Mouse (Mus musculus) ovary, postnatal 10 days (tissue): ENCODE data around the gene C1qtnf1.

Source experiments
- DNase-seq: peaks from one replicate; pipeline ENCODE4 v3.0.0; 2022; ENCODE audit warnings: low spot score

The C1qtnf1 gene

DNA sequence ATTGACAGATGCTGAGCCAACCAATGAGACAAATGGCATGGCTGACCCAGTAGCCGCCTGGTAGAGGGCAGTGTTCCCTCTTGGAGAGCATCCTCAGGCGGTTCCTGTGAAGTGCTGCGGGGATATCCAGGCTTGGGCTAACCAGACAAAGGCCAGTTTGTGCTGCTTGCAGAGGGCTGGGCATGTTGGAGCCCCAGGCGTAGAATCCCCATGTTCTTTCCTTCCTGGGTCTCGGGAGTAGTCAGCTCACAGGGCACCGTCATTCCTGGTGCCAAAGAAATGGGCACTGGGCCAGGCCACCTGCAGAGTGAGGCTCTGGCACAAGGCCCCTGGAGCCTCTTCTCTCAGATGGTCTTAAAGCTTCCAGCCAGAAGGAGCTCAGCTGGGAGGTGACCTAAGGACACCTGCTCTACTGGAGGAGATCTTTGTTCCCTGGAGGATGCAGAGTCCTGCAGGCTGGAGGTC lies 8.5 kb downstream of the C1qtnf1 start:
- DNase-seq: no peak

DNA sequence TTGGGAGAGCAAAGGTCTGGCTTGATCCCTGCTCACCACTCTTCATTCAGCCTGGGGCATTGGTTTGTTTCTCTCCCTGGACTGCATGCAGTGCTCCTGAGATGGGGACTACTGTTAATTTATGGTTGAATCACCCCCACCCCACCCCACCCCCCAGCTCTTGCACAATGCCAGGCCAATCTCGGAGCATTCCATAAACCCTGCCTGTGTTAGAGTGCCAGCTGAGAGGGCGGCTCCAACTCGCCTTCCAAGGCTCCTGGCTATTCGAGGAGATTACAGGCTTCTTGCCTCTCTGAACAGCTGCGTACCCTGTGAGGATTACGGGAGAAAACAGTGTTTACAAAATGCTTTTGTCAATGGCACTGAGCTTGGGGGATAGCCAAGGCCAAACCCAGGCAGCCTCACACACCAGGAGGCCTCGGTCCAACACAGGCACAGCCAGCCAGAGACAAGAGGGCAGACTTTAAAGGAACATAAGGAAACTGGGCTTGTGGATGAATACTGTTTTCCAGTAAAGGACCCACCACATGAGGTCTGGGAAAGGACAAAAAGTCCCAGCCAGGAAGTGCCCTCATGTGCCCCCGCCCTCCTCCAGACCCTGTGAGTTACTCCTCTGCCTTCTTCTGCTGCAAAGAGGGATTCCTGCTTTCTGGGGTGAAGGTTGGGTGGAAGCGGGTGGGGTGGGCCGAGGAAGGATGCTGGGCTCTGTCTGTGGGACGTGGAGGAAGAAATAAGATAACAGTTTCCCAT lies 10.8 kb downstream of the C1qtnf1 start:
- no peak for DNase-seq

DNA sequence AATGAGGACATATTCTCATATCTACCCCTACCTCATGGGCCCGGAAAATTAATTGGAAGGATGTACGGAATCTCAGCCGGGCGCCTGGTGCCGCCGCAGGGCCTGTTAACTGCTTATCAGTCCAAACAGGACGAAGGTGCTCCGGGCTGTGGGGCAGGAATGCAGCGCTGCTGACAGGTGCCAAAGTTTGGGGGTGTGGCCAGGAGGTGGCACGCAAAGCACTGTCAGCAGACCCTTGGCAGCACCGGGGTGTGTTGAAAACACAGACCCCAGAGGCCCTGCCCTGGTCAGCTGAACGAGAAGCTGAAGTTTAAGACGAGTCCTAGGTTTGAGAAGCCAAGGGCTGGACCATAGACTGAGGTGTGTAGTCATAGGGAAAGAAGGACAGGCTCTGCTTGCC lies 14.7 kb downstream of the C1qtnf1 start:
- no peak for DNase-seq

DNA sequence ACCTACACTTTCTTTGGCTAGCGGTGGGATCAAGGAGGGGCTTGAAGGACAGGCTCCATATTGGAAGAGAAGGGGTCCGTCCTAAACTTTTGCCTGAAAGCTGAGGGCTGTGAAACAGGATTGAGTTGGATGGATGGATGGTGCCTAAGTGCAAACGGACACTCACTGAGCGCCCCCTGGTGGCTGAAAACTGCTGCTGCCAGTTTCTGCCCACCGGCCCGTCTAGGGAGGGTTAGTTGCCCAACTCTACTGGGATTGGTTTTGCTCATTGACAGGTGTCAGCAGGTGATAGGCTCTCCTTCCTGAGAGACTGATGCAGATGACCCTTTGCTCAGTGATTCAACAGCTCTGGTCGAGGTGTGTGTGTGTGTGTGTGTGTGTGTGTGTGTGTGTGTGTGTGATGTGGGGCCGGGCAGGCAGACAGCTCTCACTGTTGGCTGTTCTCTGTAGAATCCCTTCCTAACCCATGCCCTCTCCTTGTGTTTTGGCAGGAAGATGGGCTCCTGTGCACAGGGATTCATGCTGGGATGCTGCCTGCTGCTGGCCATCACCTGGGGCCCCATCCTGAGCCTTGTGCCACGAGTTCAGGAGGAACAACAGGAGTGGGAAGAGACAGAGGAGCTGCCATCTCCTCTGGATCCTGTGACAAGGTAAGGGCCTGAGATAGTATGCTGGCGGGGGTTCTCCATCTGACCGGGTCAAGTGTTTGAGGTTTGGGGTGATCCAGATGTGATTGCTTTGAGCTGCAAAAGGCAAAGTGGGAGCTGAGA lies 15.4 kb downstream of the C1qtnf1 start:
- peak; percentile 69 for DNase-seq

DNA sequence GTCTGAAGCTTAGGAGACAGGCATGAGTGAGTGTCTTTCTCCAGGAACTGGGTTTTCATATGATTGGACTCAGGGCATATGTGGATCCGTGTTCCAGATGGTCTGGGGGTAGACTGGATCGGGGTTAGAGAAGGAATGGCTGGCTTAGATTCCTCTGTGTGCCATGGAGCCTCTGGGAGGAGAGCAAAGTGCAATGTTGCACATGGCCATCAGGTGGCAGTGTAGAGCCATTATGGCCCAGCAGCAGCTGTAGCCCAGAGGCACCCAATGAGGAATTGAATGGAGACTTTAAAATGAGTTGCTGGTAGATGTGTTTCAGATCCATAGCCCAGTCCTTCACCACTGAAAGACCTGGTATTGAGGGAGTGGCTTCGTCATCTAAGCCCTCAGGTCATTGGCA lies 17.8 kb downstream of the C1qtnf1 start:
- DNase-seq: no peak

DNA sequence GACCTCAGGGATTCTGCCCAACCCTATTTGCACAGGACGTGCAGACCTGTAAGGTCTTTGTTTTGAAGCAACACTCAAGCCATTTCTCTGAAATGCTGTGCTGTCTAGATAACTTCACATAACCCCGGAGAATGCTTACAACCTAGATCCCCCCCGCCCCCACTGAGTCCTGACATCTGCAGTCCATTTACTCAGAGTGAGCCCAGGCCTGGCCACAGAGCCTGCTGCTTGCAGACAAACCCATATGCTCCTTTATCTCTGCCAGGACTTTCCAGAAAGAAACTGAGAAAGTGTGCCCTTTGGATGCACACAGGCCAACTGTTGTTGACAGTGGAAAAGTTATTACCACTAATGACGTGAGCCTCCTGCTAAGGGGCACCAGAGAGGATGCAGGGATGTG lies 19.3 kb downstream of the C1qtnf1 start:
- no peak for DNase-seq

DNA sequence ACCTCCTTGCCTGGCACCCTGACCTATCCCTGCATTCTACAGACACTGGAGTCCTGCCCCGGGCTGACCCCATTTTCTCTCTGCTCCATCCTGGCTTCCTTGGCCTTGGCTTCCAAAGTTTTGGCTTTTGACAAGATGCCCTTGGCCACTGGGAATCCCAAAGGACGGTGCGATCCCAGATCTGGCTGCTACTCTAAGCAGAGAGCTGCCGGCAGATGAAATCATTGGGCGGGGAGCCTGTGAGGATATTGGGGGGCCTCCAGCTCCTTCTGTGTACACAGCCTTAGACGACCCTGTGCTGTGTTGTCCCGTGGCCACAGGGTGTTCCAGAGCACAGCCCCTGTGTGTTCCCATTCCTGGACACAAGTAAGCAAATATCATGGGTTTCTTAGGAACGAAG lies 20.4 kb downstream of the C1qtnf1 start:
- no peak for DNase-seq

DNA sequence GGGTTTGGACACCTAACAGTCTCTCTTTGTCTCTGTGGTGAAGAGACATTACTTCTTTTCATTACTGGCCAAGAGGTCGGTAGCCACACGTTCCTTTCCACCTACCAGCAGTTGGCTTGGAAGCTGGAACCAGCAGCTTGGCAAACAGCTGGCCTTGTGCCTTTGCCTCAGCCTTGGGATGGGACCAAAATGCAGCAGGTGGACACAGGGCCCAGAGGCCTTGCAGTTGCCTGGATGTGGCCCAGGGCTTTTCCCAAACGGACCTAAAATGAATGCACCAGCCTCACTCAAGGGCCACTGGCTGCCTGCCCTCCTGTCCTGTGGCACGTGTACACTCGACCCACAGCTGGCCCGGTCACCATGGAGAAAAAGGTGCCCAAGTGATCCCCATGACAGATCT lies 23.2 kb downstream of the C1qtnf1 start:
- no peak for DNase-seq

DNA sequence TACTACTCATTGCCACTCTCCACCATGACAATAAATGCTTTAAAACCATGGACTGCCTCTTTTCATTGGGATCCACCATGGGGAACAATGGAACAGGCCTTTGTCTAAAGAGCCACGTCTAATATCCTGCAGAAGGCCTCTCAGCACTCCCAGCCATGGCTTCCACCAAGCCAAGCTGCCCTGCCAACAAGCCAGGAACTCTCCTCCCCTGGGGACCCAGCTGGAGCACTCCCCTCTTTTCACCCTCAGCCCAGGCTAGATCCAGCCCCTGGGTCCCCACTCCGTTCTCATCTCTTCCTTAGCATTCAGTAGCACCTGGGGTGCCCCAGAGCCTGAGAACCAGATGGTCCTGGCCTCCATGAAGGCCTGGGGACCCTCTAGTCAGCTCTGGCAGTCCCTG lies 25.0 kb downstream of the C1qtnf1 start:
- DNase-seq: no peak

DNA sequence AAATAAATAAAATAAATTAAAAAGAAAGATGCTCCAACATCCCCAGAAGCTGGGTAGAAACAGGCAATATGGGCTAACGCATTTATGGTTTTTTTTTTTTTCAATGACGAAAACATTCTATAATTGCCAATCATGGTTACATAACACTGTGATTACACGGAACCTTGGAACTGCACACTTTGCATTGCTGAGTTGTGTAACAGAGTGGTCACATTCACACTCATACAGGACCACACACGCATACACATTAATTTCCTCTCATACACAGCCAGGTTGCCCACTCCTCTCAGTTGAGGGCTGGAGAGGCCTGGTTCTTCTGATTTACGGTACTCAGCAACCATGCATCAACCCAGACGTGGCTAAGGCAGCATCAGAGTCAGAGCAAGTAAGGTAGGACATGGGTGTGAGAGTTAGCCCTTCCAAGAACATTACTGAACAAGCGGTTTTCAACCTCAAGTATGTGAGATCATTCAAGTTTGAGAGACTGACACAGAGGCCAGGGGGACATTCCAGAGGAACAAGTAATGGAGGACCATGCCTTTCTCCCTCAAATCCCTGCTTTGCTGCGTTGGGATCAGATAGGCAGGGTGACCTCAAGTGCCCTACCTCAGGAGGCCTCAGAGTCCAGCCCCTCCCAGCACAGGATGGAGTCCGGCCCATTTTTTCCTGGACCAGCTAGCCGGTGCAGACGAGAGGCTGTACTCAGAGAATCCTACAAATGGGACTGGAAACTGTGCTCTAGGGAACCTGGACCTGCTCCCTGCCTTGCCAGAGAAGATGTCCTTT lies 26.1 kb downstream of the C1qtnf1 start:
- no peak for DNase-seq

DNA sequence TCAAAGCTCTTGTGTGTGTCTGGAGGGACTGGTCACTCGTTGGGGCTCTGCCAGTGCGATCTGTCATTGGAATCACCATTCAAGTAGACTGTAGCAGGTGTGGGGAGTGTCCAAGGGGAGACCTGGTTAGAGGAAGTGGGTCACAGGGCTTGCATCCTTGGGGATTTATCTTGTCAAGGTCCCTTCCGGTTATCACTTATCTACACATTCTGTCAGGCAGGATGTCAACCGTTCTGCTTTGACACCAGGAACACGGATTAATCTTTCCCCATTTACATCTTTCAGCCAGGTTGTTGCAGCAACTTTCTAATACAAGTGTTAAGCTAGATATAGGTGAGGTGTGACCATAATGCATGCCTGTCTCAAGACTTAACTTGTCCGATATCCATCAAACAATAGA lies 27.8 kb downstream of the C1qtnf1 start:
- DNase-seq: no peak

DNA sequence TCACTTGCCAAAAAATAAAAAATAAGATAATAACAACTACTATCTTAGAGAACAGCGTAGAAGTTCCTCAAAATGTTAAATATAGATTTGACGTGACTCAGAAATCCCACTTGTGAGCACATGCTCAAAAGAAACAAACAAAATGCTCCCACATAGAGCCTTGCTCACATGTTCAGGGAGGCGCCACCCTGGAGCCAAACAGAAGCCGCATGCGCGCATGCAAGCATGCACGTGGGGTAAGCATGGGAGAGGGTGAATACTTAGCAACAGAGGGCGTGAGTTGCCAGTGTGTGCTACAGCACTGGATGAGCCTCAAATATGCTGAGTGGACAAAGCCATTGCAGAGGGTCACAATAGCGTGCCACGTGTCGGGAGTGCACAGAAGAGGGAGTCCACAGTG lies 28.9 kb downstream of the C1qtnf1 start:
- DNase-seq: no peak

DNA sequence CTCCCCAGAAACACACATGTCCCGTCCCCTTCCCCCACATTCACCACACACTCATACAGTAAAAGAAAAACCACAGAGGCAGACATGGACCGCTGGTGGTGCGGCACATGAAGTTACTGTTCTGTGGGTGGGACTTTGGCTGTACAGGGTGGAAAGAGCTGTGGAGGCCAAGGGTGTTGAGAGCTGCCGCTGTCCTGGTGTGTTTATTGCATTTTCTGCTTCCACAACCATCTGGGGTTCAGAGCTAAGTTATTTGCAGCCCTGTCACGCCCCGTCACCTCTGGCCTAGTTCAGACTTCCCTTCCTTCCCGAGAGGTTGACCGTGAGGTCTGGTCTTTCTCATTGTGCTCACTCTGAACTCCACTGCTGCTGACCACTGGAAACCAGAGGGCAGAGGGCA lies 31.0 kb downstream of the C1qtnf1 start:
- no peak for DNase-seq

DNA sequence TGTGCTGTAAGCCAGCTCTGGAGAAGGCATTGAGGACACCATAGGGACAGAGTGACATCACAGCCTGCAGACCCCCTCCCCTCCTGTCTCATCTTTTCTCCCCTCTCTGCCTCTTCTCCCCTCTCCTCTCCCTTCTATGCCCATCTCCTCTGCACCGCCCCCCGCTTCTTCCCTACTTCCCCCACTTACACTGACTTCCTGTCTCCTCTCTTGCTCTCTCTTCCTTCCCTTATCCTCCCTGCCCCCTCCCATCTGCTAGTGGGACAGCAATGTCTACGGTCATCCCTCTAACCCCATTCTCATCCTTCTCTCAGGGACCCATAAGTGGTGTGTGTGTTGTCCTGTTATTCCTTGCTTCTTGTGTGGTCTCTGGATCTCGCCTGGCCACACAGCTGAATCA lies 31.5 kb downstream of the C1qtnf1 start:
- no peak for DNase-seq

DNA sequence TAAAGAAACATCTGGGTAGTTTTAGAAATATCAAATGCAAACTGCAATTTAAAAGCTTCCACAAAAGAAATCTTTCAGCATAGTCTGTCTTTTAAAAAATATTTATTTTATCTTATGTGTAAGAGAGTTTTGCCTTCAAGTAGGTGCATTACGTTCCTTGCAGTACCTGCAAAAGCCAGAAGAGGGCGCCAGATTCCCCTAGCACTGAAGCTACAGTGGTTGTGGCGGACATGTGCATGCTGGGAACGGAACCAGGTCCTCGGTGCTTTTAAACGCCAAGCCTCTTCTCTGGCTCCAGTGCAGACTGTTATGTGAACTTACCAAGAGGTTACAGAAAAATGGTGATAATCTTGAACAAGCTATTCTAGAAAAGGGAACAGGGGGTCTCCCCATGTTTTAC lies 32.3 kb downstream of the C1qtnf1 start:
- no peak for DNase-seq

DNA sequence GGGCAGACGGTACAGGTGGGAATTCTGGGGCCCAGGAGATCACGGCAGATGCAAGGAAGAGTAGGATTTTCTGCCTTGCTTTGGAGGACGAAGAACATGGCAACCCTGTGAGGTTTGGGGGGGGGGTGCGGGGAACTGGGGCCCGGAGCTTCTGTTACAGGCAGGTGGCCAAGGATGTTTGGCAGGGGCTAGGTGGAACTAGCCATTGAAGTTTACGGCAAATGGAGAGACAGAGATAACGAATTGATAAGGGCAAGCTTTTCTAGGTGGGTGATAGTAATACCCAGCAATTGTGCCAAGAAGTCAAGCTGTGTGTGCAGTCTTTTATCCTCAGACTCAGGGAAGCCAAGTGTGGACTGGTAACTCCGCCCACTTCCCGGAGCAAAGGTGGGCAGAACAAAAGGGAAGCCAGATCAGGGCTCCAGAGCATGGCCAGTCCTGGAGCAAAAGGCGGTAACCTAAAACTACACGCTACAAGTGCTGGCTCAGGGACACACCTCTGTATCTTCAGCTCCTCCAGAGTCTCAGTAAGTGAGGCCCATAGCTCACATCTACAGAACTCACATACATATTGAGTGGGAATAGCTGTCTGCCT lies 39.5 kb downstream of the C1qtnf1 start:
- DNase-seq: no peak

DNA sequence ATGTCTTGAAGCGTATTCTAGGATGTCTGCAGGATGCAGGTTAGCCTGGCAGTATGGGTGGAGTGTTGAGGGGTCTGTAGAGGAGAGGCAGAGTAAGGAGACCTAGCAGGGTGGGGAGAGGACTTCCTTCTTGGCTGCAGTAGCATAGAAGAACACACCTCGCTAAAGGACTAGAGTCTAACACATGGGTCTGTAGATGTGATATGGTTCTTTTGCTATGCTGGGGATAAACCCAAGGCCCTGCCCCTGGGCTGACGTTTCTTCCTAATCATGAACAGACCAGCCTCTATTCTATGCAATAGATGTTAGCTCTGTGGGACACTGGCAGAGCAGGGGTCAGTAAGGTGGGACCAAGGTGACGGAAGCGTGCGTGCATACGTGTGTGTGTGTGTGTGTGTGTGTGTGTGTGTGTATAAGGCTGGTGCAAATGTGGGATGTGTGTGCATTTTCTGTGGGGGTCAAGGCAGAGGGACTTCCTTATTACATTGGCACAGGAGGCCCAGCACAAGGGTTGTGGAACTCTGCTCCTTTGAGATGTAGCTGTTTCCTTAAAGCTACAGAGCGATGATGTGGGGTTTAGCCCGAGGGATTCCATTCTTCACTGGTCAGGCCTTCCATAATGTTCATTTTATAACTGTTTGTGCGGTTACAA lies 41.6 kb downstream of the C1qtnf1 start:
- no peak for DNase-seq

DNA sequence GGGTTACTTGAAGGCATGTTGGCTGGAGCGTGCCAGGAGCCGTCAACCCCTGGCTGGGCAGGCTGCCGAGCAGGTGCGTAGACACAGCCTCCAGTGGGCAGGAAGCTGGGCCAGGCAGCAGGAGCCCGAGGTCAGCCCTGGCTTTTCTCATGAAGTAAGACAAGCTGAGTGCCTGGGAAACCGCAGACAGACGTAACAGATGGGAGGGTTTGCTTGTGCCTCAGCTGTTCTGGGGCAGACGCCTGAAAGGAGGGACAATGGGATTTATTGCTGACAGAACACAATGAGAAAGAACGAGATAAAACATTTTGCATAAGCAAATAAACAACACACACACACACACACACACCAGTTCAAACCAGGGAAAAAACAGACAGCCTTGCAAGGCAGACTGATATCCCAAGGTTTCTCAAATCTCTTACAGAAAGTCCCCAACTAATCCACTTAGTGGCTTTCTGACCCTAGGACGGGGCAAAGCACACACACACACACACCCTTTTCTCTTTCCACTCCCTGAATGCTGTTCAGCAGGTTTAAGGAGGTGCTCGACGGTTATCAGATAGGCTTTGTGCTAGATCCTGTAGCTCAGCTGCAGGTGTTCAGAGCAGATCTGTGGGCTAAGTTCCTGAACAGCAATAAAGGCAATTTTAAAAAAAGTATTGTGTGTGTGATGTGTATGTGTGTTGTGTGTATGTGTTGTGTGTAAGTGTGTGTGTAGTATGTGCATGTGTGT lies 42.4 kb downstream of the C1qtnf1 start:
- DNase-seq: no peak

DNA sequence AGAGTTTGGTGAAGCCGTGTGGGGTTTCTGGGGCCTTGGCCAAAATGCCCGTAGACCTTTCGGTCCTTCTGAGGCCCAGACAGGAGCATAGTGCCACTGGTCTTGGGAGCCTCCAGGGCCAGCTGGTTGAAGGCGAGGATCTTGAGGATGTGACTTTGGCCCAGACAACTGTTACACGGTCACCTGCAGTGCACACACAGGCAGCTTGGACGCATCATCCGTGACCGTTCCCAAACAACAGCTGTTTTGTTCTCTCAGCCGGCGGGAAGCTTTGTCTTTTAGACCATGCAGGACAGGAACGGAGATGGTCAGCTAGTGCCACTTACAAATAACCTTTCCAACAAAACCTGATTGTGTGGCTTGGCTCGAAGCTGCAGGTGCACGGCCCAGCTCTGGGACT lies 43.7 kb downstream of the C1qtnf1 start:
- DNase-seq: no peak

DNA sequence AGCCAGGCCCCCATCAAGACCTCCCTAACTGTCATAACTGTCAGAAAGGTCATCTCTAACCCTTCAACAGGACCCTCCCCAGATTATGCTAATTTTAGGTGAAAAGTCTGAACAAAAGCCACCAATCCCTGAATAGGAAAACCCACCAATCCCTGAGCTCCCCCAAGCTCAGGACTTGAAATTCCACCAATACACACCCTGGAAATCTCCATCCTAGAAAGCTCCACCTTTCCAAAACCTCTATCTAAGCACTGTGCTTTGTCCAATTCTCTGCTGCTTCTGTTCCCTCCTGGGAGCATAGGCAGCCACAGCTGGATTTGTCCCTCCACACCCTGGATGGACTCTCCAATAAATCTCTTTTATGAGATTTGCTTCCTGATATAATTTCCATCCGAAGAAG lies 45.2 kb downstream of the C1qtnf1 start:
- no peak for DNase-seq

DNA sequence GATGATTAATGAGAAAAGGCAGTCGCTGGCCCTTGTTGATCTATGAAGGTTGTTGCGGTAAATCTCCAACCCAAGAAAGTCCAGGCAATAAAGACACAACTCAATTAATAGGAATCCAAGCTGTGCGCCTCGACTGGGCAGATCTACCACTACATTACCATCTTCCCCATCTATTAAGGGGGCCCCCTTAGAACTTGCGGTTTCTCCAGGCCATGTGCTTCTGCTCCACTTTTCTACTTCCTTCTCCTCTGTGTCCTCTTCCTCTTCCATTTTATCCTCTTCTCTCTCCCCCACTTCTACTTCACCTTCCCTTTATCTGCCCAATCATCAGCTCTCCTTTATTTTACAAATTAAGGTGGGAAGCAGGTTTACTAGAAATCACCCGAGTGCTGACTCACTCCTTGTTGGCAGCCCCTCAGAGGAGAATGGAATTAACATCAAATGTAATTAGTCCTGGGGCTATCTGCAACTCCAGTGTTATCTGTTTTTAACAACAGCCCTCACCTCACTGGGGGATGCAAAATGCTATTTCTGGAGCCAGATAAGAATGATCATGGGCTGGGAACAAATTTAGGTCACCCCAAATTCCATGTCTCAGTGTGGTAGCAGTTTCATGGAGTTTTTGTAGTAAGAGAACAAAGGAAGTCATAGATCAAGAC lies 46.0 kb downstream of the C1qtnf1 start:
- no peak for DNase-seq
